Mouse (Mus musculus) left cerebral cortex, postnatal 10 days (tissue): ENCODE results near the gene 9030624G23Rik. TPM values are rescaled to one million over a fixed set of nuclear protein-coding genes. Genes with fewer than 3 reads are reported as not detected.
"Not testable (repeated sequence)": the region's sequence is repeated elsewhere in the genome, so short reads cannot be mapped to it uniquely, and the experiment has no call there.

Experiments
- DNase-seq, 2 experiments: peaks; one replicate each; pipeline ENCODE4 v3.0.0; 2021 to 2022; ENCODE audit warnings: low spot score in 2 of 2, mixed read lengths in 1 of 2; ENCODE audit errors: extremely low spot score in 1 of 2
- intact Hi-C: fragments of 180-260 bp; cut with DNase I; formaldehyde crosslinking; loops from one replicate; pipeline ENCODE4 v1.15.1; 2025
- total RNA-seq, 2 experiments: library from RNA; stranded (reverse); gene quantifications; 2 replicates each; pipeline ENCODE4 v1.2.3; 2021

The 9030624G23Rik gene
- total RNA-seq = 1 to 10 TPM; 2.7 to 4.1 TPM

DNA sequence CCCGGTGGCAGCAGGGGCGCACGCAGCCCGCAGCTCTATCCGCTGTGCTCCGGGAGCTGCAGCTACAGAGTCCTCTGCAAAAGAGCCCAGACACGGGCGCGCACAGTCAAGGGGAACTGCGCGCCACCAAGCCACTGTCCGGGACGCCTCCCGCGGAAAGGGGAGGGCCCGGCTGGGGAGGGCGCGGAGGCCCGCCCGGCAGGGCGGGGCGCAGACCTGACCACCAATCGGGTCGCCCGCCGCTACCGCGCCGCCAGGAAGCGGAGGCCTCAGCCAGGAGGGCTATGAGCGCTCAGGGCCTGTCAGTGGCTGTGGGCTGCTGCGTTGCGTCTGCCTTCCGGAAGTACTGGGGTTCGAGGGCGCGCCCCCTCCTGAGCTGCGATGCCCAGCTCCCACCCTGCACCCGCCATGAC is at the start of gene 9030624G23Rik:
9030624G23Rik (minus strand) TSS at position 139 of the 413 bp plus-strand sequence.
- DNase-seq = peak; percentile 7 to 48
- intact Hi-C loops = not testable (repeated sequence)

DNA sequence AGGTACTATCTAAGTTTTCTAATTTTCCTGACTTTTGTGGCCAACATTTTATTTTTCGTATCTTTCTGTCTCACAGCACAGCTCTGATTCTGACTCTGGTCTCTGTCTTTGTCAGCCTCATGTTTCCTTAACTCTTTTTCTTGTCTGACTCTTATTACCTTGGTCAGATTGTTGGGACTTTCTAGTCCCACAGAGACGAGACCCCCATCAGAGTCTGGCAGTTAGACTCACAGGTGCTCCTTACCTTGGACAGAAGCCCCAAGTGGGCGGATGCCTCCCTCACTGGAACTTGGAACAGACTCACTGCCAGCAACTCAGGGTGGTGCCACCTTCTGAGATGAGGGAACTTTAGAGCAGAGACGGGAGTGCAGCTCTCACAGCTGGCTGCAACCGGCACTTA is 13.9 kb downstream of the 9030624G23Rik start:
- DNase-seq, intact Hi-C loops: not testable (repeated sequence)
